Mouse (Mus musculus): ENCODE results near the gene Lfng. TPM values are rescaled to one million over a fixed set of nuclear protein-coding genes. Genes with fewer than 3 reads are reported as not detected.

Lfng gene
- total and polyA plus RNA-seq, 2 experiments from 2014 or later = 20.1 to 56.6 TPM

- H3K4me2 ChIP-seq (ENCODE audit: low read depth, low read length, poor library complexity, severe bottlenecking) = no peak overlapping the region
- no peak overlapping the region for H3K9ac ChIP-seq (replicated peaks; ENCODE audit: low read length, poor library complexity, severe bottlenecking)
- H3K4me3 ChIP-seq (ENCODE audit: low read depth, low read length) = no peak overlapping the region
- 40% methylated on average over 3 of the region's 3 CpGs for WGBS
- DNase-seq (ENCODE audit: low spot score) (no peak), ATAC-seq (ENCODE audit: low FRiP score) (no peak)
- peaks cover 4% of the 10 kb centered on the region; the same call in 1 of the 2 replicates for H3K4me1 ChIP-seq (ENCODE audit: insufficient read depth, low read length)
- no peak overlapping the region for H3K27ac ChIP-seq (ENCODE audit: low read depth, low read length)
- H3K9me3 ChIP-seq (ENCODE audit: low read length) = no peaks in the 10 kb centered on the region
- peaks cover 22% of the 10 kb centered on the region for H3K27me3 ChIP-seq (ENCODE audit: insufficient read depth, low read length)
- TF ChIP-seq CTCF (IDR thresholded peaks at IDR 0.05) = no peak
- no peaks in the 10 kb centered on the region for H3K36me3 ChIP-seq (ENCODE audit: insufficient read depth, low read length)
These were observed 1.9 kb upstream of the Lfng start for GRCm38 (mm10) chr5:140605228-140605627.

- TF ChIP-seq CTCF (IDR thresholded peaks at IDR 0.05) = no peak
- WGBS = 2% methylated on average over 23 of the region's 23 CpGs
- peaks cover 22% of the 10 kb centered on the region for H3K27me3 ChIP-seq (ENCODE audit: insufficient read depth, low read length)
- no peak overlapping the region for H3K9ac ChIP-seq (replicated peaks; ENCODE audit: low read length, poor library complexity, severe bottlenecking)
- no peak overlapping the region for H3K27ac ChIP-seq (ENCODE audit: low read depth, low read length)
- peaks cover 9% of the 10 kb centered on the region for H3K4me1 ChIP-seq (ENCODE audit: insufficient read depth, low read length)
- no peaks in the 10 kb centered on the region for H3K9me3 ChIP-seq (ENCODE audit: low read length)
- no peak for DNase-seq (ENCODE audit: low spot score)
- H3K4me3 ChIP-seq (ENCODE audit: low read depth, low read length) = peak overlapping the region; percentile 52
- H3K4me2 ChIP-seq (ENCODE audit: low read depth, low read length, poor library complexity, severe bottlenecking) = peak overlapping the region; percentile 94
- no peaks in the 10 kb centered on the region for H3K36me3 ChIP-seq (ENCODE audit: insufficient read depth, low read length)
- ATAC-seq (ENCODE audit: low FRiP score) = no peak
These were observed 734 bp upstream of the Lfng start for GRCm38 (mm10) chr5:140606386-140606785.

GRCm38 (mm10) chr5:140607836-140608633 lies 915 bp downstream of the Lfng start:
- TF ChIP-seq CTCF (IDR thresholded peaks at IDR 0.05) = no peak

GRCm38 (mm10) chr5:140608634-140609015 lies 1.5 kb downstream of the Lfng start:
- TF ChIP-seq CTCF (IDR thresholded peaks at IDR 0.05) = no peak
- 3% methylated on average over 16 of the region's 16 CpGs for WGBS
- ATAC-seq (ENCODE audit: low FRiP score) = peak; percentile 38
- peak overlapping the region; percentile 94 for H3K4me2 ChIP-seq (ENCODE audit: low read depth, low read length, poor library complexity, severe bottlenecking)
- H3K27ac ChIP-seq (ENCODE audit: low read depth, low read length) = peak overlapping the region; percentile 68
- peak overlapping the region; percentile 60; the same call in 1 of the 2 replicates for H3K9ac ChIP-seq (replicated peaks; ENCODE audit: low read length, poor library complexity, severe bottlenecking)
- H3K4me1 ChIP-seq (ENCODE audit: insufficient read depth, low read length) = peaks cover 17% of the 10 kb centered on the region
- no peaks in the 10 kb centered on the region for H3K36me3 ChIP-seq (ENCODE audit: insufficient read depth, low read length)
- peak; percentile 84 for DNase-seq (ENCODE audit: low spot score)
- peaks cover 22% of the 10 kb centered on the region for H3K27me3 ChIP-seq (ENCODE audit: insufficient read depth, low read length)
- no peaks in the 10 kb centered on the region for H3K9me3 ChIP-seq (ENCODE audit: low read length)
- H3K4me3 ChIP-seq (ENCODE audit: low read depth, low read length) = peak overlapping the region; percentile 52

More at GRCm38 (mm10) chr5:140607836-140608633, 915 bp downstream of the Lfng start:
- Histone ChIP-seq H3K27me3 (ENCODE audit: insufficient read depth, low read length) (peaks cover 22% of the 10 kb centered on the region), H3K9ac (replicated peaks; ENCODE audit: low read length, poor library complexity, severe bottlenecking) (peak overlapping the region; percentile 60), H3K4me2 (ENCODE audit: low read depth, low read length, poor library complexity, severe bottlenecking) (peak overlapping the region; percentile 94), H3K4me3 (ENCODE audit: low read depth, low read length) (peak overlapping the region; percentile 52), H3K4me1 (ENCODE audit: insufficient read depth, low read length) (peaks cover 17% of the 10 kb centered on the region), H3K27ac (ENCODE audit: low read depth, low read length) (peak overlapping the region; percentile 68), H3K36me3 (ENCODE audit: insufficient read depth, low read length) (no peaks in the 10 kb centered on the region), H3K9me3 (ENCODE audit: low read length) (no peaks in the 10 kb centered on the region)
- ATAC-seq (ENCODE audit: low FRiP score) (no peak), DNase-seq (ENCODE audit: low spot score) (no peak)
- WGBS = under 1% methylated on average over 16 of the region's 17 CpGs

GRCm38 (mm10) chr5:140609511-140610272 lies 2.6 kb downstream of the Lfng start:
- DNase-seq (ENCODE audit: low spot score) = peak; percentile 83
- H3K4me2 ChIP-seq (ENCODE audit: low read depth, low read length, poor library complexity, severe bottlenecking) = peak overlapping the region; percentile 94
- no peak for TF ChIP-seq CTCF (IDR thresholded peaks at IDR 0.05)
- peak overlapping the region; percentile 60; the same call in 1 of the 2 replicates for H3K9ac ChIP-seq (replicated peaks; ENCODE audit: low read length, poor library complexity, severe bottlenecking)
- H3K27me3 ChIP-seq (ENCODE audit: insufficient read depth, low read length) = peaks cover 22% of the 10 kb centered on the region
- WGBS = 10% methylated on average over 13 of the region's 13 CpGs
- H3K27ac ChIP-seq (ENCODE audit: low read depth, low read length) = peak overlapping the region; percentile 68
- 0 out of 2 replicates have a peak, but pooled peaks have one; percentile 33 for ATAC-seq (ENCODE audit: low FRiP score)
- H3K4me1 ChIP-seq (ENCODE audit: insufficient read depth, low read length) = peaks cover 17% of the 10 kb centered on the region
- H3K9me3 ChIP-seq (ENCODE audit: low read length) = no peaks in the 10 kb centered on the region
- peak overlapping the region; percentile 52 for H3K4me3 ChIP-seq (ENCODE audit: low read depth, low read length)
- no peaks in the 10 kb centered on the region for H3K36me3 ChIP-seq (ENCODE audit: insufficient read depth, low read length)

All from midbrain, postnatal 0 days (tissue).